Mouse (Mus musculus): Measurements from ENCODE around the gene Mxd3.

Mxd3 gene

GRCm38 (mm10) chr13:55329683-55330566 is at the start of gene Mxd3:
Gene Mxd3, minus strand, starts transcription at chr13:55329823.
- peak; percentile 78 for DNase-seq (ENCODE audit: low spot score)

- DNase-seq (ENCODE audit: low spot score): no peak
Observed at GRCm38 (mm10) chr13:55378907-55379580, 49.4 kb upstream of the Mxd3 start.

GRCm38 (mm10) chr13:55375877-55376276 is 46.3 kb upstream of the Mxd3 start:
- peak; percentile 51 for DNase-seq (ENCODE audit: low spot score)

GRCm38 (mm10) chr13:55374206-55374924 is 44.7 kb upstream of the Mxd3 start:
- DNase-seq (ENCODE audit: low spot score): no peak

GRCm38 (mm10) chr13:55371740-55372139 is 42.1 kb upstream of the Mxd3 start:
- DNase-seq (ENCODE audit: low spot score): no peak

- no peak for DNase-seq (ENCODE audit: low spot score)
Observed at GRCm38 (mm10) chr13:55371007-55371681, 41.5 kb upstream of the Mxd3 start.

- DNase-seq (ENCODE audit: low spot score): no peak
Observed at GRCm38 (mm10) chr13:55370234-55370633, 40.6 kb upstream of the Mxd3 start.

GRCm38 (mm10) chr13:55369531-55370114 is 40.0 kb upstream of the Mxd3 start, which contains the start of gene Rgs14:
Gene Rgs14, plus strand, starts transcription at chr13:55369732.
- no peak for DNase-seq (ENCODE audit: low spot score)

GRCm38 (mm10) chr13:55368401-55368800 is 38.8 kb upstream of the Mxd3 start:
- no peak for DNase-seq (ENCODE audit: low spot score)

- DNase-seq (ENCODE audit: low spot score): peak; percentile 97
Observed at GRCm38 (mm10) chr13:55362453-55363060, 32.9 kb upstream of the Mxd3 start, which contains the start of gene Lman2. Gene Lman2, minus strand, starts transcription at chr13:55362783.

- no peak for DNase-seq (ENCODE audit: low spot score)
Observed at GRCm38 (mm10) chr13:55361974-55362452, 32.4 kb upstream of the Mxd3 start.

GRCm38 (mm10) chr13:55361145-55361544 is 31.5 kb upstream of the Mxd3 start:
- no peak for DNase-seq (ENCODE audit: low spot score)

GRCm38 (mm10) chr13:55346745-55347144 is 17.1 kb upstream of the Mxd3 start:
- no peak for DNase-seq (ENCODE audit: low spot score)

GRCm38 (mm10) chr13:55344286-55344685 is 14.7 kb upstream of the Mxd3 start:
- DNase-seq (ENCODE audit: low spot score): no peak

- no peak for DNase-seq (ENCODE audit: low spot score)
Observed at GRCm38 (mm10) chr13:55342469-55342868, 12.8 kb upstream of the Mxd3 start.

GRCm38 (mm10) chr13:55339259-55339658 is 9.6 kb upstream of the Mxd3 start:
- DNase-seq (ENCODE audit: low spot score): no peak

GRCm38 (mm10) chr13:55338131-55339054 is 8.8 kb upstream of the Mxd3 start:
- no peak for DNase-seq (ENCODE audit: low spot score)

- DNase-seq (ENCODE audit: low spot score): no peak
Observed at GRCm38 (mm10) chr13:55337341-55337975, 7.8 kb upstream of the Mxd3 start.

GRCm38 (mm10) chr13:55335701-55336100 is 6.1 kb upstream of the Mxd3 start:
- DNase-seq (ENCODE audit: low spot score): no peak
